Mouse (Mus musculus) embryonic fibroblast, embryonic 13.5 days (primary cell): ENCODE measurements around the gene St3gal3.

Experiments used
- CTCF ChIP-seq: IDR thresholded peaks from 2 replicates; pipeline ENCODE4 v1.5.1; 2011; ENCODE audit warnings: mild to moderate bottlenecking, control low read depth, low read length, moderate library complexity, borderline replicate concordance; ENCODE audit not compliant: insufficient read depth
- POLR2A ChIP-seq: IDR thresholded peaks from 2 replicates; pipeline ENCODE4 v1.6.1; 2011; ENCODE audit warnings: low read depth, mild to moderate bottlenecking, control low read depth, low read length, moderate library complexity

DNA sequence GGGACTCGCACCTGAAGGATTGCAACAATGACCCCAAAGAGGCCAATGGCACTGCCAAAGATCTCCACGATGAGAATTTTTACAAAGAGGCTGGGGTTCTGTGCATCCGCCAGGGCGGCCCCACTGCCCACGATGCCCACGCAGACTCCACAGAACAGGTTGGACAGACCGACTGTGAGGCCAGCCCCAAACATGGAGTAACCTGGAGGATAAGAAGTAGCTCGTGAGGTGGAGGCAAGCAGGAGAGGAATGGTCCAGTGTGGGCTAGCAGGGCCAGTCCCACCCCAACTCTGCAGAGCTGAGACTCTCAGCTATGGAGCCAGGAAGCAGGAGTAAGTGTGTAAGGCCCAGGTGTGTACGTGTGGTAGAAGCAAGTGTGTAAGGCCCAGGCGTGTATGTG is 249.6 kb downstream of the St3gal3 start:
- TF ChIP-seq CTCF: no peak
- no peak for TF ChIP-seq POLR2A
